Mouse (Mus musculus) kidney, adult 2 months (tissue): Measurements from ENCODE around the gene Sh3kbp1.

Experiments used
- CTCF ChIP-seq: fragments of 200-500 bp; conservative IDR thresholded peaks from 2 replicates; pipeline ENCODE4 v1.5.1; 2011; ENCODE audit warnings: low read depth, mild to moderate bottlenecking, control low read depth, low read length, moderate library complexity, mixed read lengths; ENCODE audit not compliant: insufficient read depth, insufficient read length
- POLR2A ChIP-seq: fragments of 200-500 bp; IDR thresholded peaks from one replicate; pipeline ENCODE4 v1.6.1; 2011; ENCODE audit warnings: low read depth, low read length, control low read depth

DNA sequence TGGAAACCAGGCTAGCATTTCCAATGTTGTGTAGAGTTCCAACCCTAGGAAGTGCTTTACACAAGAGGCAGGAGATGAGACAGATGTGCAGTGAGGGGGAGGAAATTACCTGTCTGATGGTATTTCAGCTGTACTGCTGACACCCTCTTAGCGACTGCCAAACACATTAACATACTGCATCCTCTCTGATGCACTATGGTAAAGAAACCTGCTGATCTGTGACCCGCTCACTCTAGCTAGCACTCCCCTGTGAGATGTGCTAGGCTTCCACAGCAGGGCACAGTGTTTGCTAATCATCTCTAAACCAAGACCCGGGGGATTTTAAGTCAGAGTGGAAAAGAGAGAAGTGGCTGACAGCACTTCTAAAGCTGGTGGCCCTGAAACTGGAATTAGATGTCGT lies 145.1 kb downstream of the Sh3kbp1 start:
- TF ChIP-seq POLR2A (no peak), CTCF (no peak)
